Mouse (Mus musculus): ENCODE data around the gene Fam241a. TPM values are rescaled to one million over a fixed set of nuclear protein-coding genes. Genes with fewer than 3 reads are reported as not detected.

Fam241a gene
- polyA plus RNA-seq, 1 experiment from 2014 or later, result 5.5 TPM

GRCm38 (mm10) chr3:127917999-127918661 lies 22.0 kb upstream of the Fam241a start:
- ATAC-seq (ENCODE audit: low FRiP score) (no peak), DNase-seq (ENCODE audit: low spot score, missing footprints) (no peak)
- Histone ChIP-seq H3K4me3 (ENCODE audit: low read depth, low read length) (no peak overlapping the region), H3K9me3 (ENCODE audit: control insufficient read depth, low read length) (no peaks in the 10 kb centered on the region), H3K27ac (ENCODE audit: low read depth, low read length) (no peak overlapping the region), H3K4me2 (no peak overlapping the region), H3K27me3 (ENCODE audit: control insufficient read depth, insufficient read depth, low read length) (no peaks in the 10 kb centered on the region), H3K36me3 (ENCODE audit: control insufficient read depth, insufficient read depth, low read length) (no peaks in the 10 kb centered on the region), H3K9ac (ENCODE audit: low read length) (no peak overlapping the region), H3K4me1 (ENCODE audit: control insufficient read depth, insufficient read depth, low read length) (no peaks in the 10 kb centered on the region)
- 91% methylated on average over 9 of the region's 9 CpGs for WGBS

- ATAC-seq (ENCODE audit: low FRiP score), result no peak
- H3K27ac ChIP-seq (ENCODE audit: low read depth, low read length), result no peak overlapping the region
- no peaks in the 10 kb centered on the region for H3K4me1 ChIP-seq (ENCODE audit: control insufficient read depth, insufficient read depth, low read length)
- 93% methylated on average over 3 of the region's 3 CpGs for WGBS
- no peak overlapping the region for H3K4me2 ChIP-seq
- H3K9me3 ChIP-seq (ENCODE audit: control insufficient read depth, low read length), result no peaks in the 10 kb centered on the region
- H3K27me3 ChIP-seq (ENCODE audit: control insufficient read depth, insufficient read depth, low read length), result no peaks in the 10 kb centered on the region
- no peaks in the 10 kb centered on the region for H3K36me3 ChIP-seq (ENCODE audit: control insufficient read depth, insufficient read depth, low read length)
- no peak overlapping the region for H3K4me3 ChIP-seq (ENCODE audit: low read depth, low read length)
- no peak overlapping the region for H3K9ac ChIP-seq (ENCODE audit: low read length)
- DNase-seq (ENCODE audit: low spot score, missing footprints), result no peak
These were observed 21.4 kb upstream of the Fam241a start for GRCm38 (mm10) chr3:127917549-127917948.

- Histone ChIP-seq H3K27me3 (ENCODE audit: control insufficient read depth, insufficient read depth, low read length) (no peaks in the 10 kb centered on the region), H3K27ac (ENCODE audit: low read depth, low read length) (no peak overlapping the region), H3K4me2 (no peak overlapping the region), H3K4me1 (ENCODE audit: control insufficient read depth, insufficient read depth, low read length) (no peaks in the 10 kb centered on the region), H3K4me3 (ENCODE audit: low read depth, low read length) (no peak overlapping the region), H3K9me3 (ENCODE audit: control insufficient read depth, low read length) (no peaks in the 10 kb centered on the region), H3K9ac (ENCODE audit: low read length) (no peak overlapping the region), H3K36me3 (ENCODE audit: control insufficient read depth, insufficient read depth, low read length) (no peaks in the 10 kb centered on the region)
- WGBS, result 82% methylated on average over 3 of the region's 3 CpGs
- DNase-seq (ENCODE audit: low spot score, missing footprints) (no peak), ATAC-seq (ENCODE audit: low FRiP score) (no peak)
These were observed 19.7 kb upstream of the Fam241a start for GRCm38 (mm10) chr3:127915656-127916334.

GRCm38 (mm10) chr3:127913885-127914709 lies 18.0 kb upstream of the Fam241a start:
- H3K36me3 ChIP-seq (ENCODE audit: control insufficient read depth, insufficient read depth, low read length), result no peaks in the 10 kb centered on the region
- H3K9ac ChIP-seq (ENCODE audit: low read length), result no peak overlapping the region
- no peaks in the 10 kb centered on the region for H3K27me3 ChIP-seq (ENCODE audit: control insufficient read depth, insufficient read depth, low read length)
- H3K4me1 ChIP-seq (ENCODE audit: control insufficient read depth, insufficient read depth, low read length), result no peaks in the 10 kb centered on the region
- ATAC-seq (ENCODE audit: low FRiP score) (no peak), DNase-seq (ENCODE audit: low spot score, missing footprints) (no peak)
- no peak overlapping the region for H3K4me2 ChIP-seq
- no peak overlapping the region for H3K27ac ChIP-seq (ENCODE audit: low read depth, low read length)
- 64% methylated on average over 16 of the region's 16 CpGs for whole genome bisulfite sequencing
- no peak overlapping the region for H3K4me3 ChIP-seq (ENCODE audit: low read depth, low read length)
- H3K9me3 ChIP-seq (ENCODE audit: control insufficient read depth, low read length), result no peaks in the 10 kb centered on the region; the same call in 1 of the 2 replicates

- H3K9me3 ChIP-seq (ENCODE audit: control insufficient read depth, low read length), result no peaks in the 10 kb centered on the region; the same call in 1 of the 2 replicates
- ATAC-seq (ENCODE audit: low FRiP score), result no peak
- H3K4me1 ChIP-seq (ENCODE audit: control insufficient read depth, insufficient read depth, low read length), result no peaks in the 10 kb centered on the region
- 78% methylated on average over 7 of the region's 7 CpGs for WGBS
- H3K4me2 ChIP-seq, result no peak overlapping the region
- H3K4me3 ChIP-seq (ENCODE audit: low read depth, low read length), result no peak overlapping the region
- peak; percentile 57 for DNase-seq (ENCODE audit: low spot score, missing footprints)
- H3K27me3 ChIP-seq (ENCODE audit: control insufficient read depth, insufficient read depth, low read length), result no peaks in the 10 kb centered on the region
- H3K27ac ChIP-seq (ENCODE audit: low read depth, low read length), result no peak overlapping the region
- no peaks in the 10 kb centered on the region for H3K36me3 ChIP-seq (ENCODE audit: control insufficient read depth, insufficient read depth, low read length)
- H3K9ac ChIP-seq (ENCODE audit: low read length), result no peak overlapping the region
These were observed 13.8 kb upstream of the Fam241a start for GRCm38 (mm10) chr3:127909941-127910340.

- Histone ChIP-seq H3K4me1 (ENCODE audit: control insufficient read depth, insufficient read depth, low read length) (no peaks in the 10 kb centered on the region), H3K9ac (ENCODE audit: low read length) (peak overlapping the region; percentile 55), H3K36me3 (ENCODE audit: control insufficient read depth, insufficient read depth, low read length) (no peaks in the 10 kb centered on the region), H3K4me2 (peak overlapping the region; percentile 78), H3K27ac (ENCODE audit: low read depth, low read length) (no peak overlapping the region), H3K4me3 (ENCODE audit: low read depth, low read length) (peak overlapping the region; percentile 56), H3K27me3 (ENCODE audit: control insufficient read depth, insufficient read depth, low read length) (peaks cover 7% of the 10 kb centered on the region), H3K9me3 (ENCODE audit: control insufficient read depth, low read length) (no peaks in the 10 kb centered on the region)
- no peak for DNase-seq (ENCODE audit: low spot score, missing footprints)
- ATAC-seq (ENCODE audit: low FRiP score), result no peak
- WGBS, result 45% methylated on average over 7 of the region's 7 CpGs
These were observed 944 bp downstream of the Fam241a start for GRCm38 (mm10) chr3:127894981-127895779.

GRCm38 (mm10) chr3:127893902-127894301 lies 2.2 kb downstream of the Fam241a start:
- H3K4me3 ChIP-seq (ENCODE audit: low read depth, low read length), result no peak overlapping the region
- DNase-seq (ENCODE audit: low spot score, missing footprints) (no peak), ATAC-seq (ENCODE audit: low FRiP score) (no peak)
- H3K9me3 ChIP-seq (ENCODE audit: control insufficient read depth, low read length), result no peaks in the 10 kb centered on the region
- H3K4me1 ChIP-seq (ENCODE audit: control insufficient read depth, insufficient read depth, low read length), result no peaks in the 10 kb centered on the region
- 85% methylated on average over 7 of the region's 7 CpGs for WGBS
- no peaks in the 10 kb centered on the region for H3K36me3 ChIP-seq (ENCODE audit: control insufficient read depth, insufficient read depth, low read length)
- no peak overlapping the region for H3K4me2 ChIP-seq
- peaks cover 7% of the 10 kb centered on the region for H3K27me3 ChIP-seq (ENCODE audit: control insufficient read depth, insufficient read depth, low read length)
- no peak overlapping the region for H3K27ac ChIP-seq (ENCODE audit: low read depth, low read length)
- no peak overlapping the region for H3K9ac ChIP-seq (ENCODE audit: low read length)

- Histone ChIP-seq H3K9ac (ENCODE audit: low read length) (no peak overlapping the region), H3K4me3 (ENCODE audit: low read depth, low read length) (no peak overlapping the region), H3K27ac (ENCODE audit: low read depth, low read length) (no peak overlapping the region), H3K4me1 (ENCODE audit: control insufficient read depth, insufficient read depth, low read length) (no peaks in the 10 kb centered on the region), H3K36me3 (ENCODE audit: control insufficient read depth, insufficient read depth, low read length) (no peaks in the 10 kb centered on the region), H3K9me3 (ENCODE audit: control insufficient read depth, low read length) (no peaks in the 10 kb centered on the region), H3K27me3 (ENCODE audit: control insufficient read depth, insufficient read depth, low read length) (peaks cover 7% of the 10 kb centered on the region), H3K4me2 (no peak overlapping the region)
- ATAC-seq (ENCODE audit: low FRiP score) (no peak), DNase-seq (ENCODE audit: low spot score, missing footprints) (no peak)
- WGBS, result 69% methylated on average over 10 of the region's 10 CpGs
These were observed 4.2 kb downstream of the Fam241a start for GRCm38 (mm10) chr3:127891906-127892305.
